Mouse (Mus musculus) forebrain, postnatal 0 days (tissue): ENCODE data around the gene Babam2. TPM values are rescaled to one million over a fixed set of nuclear protein-coding genes. Genes with fewer than 3 reads are reported as not detected.

Experiments used
- ATAC-seq: fragments of 200-750 bp; cut with Nextera tagmentation; 2 replicates; pipeline ENCODE4 v1.8.0; 2017; ENCODE audit warnings: mild to moderate bottlenecking, moderate library complexity
- DNase-seq: peaks from one replicate; pipeline ENCODE4 v3.0.0-alpha.2; 2015
- H3K27ac ChIP-seq: fragments of 300-500 bp; sonication (generic); 2 replicates; pipeline ENCODE4 v1.5.1; 2014; ENCODE audit warnings: low read depth, mild to moderate bottlenecking, antibody characterized with exemption, low read length, moderate library complexity, mixed read lengths
- H3K27me3 ChIP-seq: fragments of 300-500 bp; sonication (generic); 2 replicates; pipeline ENCODE4 v1.6.1; 2014; ENCODE audit warnings: mild to moderate bottlenecking, low read length, mixed read lengths; ENCODE audit not compliant: insufficient read depth
- H3K36me3 ChIP-seq: fragments of 300-500 bp; sonication (generic); 2 replicates; pipeline ENCODE4 v1.6.1; 2014; ENCODE audit warnings: mild to moderate bottlenecking, moderate library complexity; ENCODE audit not compliant: insufficient read depth
- H3K4me1 ChIP-seq: fragments of 300-500 bp; sonication (generic); 2 replicates; pipeline ENCODE4 v1.6.1; 2014; ENCODE audit warnings: antibody characterized with exemption; ENCODE audit not compliant: insufficient read depth
- H3K4me2 ChIP-seq: fragments of 300-500 bp; sonication (generic); 2 replicates; pipeline ENCODE4 v1.6.1; 2014; ENCODE audit warnings: low read depth, mild to moderate bottlenecking, moderate library complexity
- H3K4me3 ChIP-seq: fragments of 300-500 bp; sonication (generic); 2 replicates; pipeline ENCODE4 v1.5.1; 2014; ENCODE audit warnings: low read depth, low read length, mixed read lengths
- H3K9ac ChIP-seq: fragments of 300-500 bp; sonication (generic); 2 replicates; pipeline ENCODE4 v1.6.1; 2014; ENCODE audit warnings: mild to moderate bottlenecking
- H3K9me3 ChIP-seq: fragments of 300-500 bp; sonication (generic); 2 replicates; pipeline ENCODE4 v1.6.1; 2016; ENCODE audit warnings: low read length
- CTCF ChIP-seq: sonication (generic); IDR thresholded peaks from 2 replicates; pipeline ENCODE4 v1.5.1; 2016; ENCODE audit warnings: antibody characterized with exemption, control low read depth, low read depth
- WGBS: fragments of 180-500 bp; shearing (Covaris S2); extraction: QIAGEN DNeasy Blood & Tissue Kit; methylation state at CpG from one replicate; pipeline ENCODE4 v1.1.7; 2014; 5-methylcytosine and 5-hydroxymethylcytosine counted together
- polyA plus RNA-seq: library from polyadenylated mRNA; unstranded; fragments of >200 nt; fragmentation: Nextera tagmentation; extraction: Ambion mirVana; gene quantifications from 2 replicates; pipeline ENCODE4 v1.2.1, GENCODE M21; 2015
- total RNA-seq: library from RNA; depleted of rRNA; stranded (reverse); fragments of >200 nt; gene quantifications from 2 replicates; pipeline ENCODE4 v1.2.3, GENCODE M21; 2014

Babam2 gene
- total and polyA plus RNA-seq, 2 experiments from 2014 or later = 42.7 to 61.5 TPM

DNA sequence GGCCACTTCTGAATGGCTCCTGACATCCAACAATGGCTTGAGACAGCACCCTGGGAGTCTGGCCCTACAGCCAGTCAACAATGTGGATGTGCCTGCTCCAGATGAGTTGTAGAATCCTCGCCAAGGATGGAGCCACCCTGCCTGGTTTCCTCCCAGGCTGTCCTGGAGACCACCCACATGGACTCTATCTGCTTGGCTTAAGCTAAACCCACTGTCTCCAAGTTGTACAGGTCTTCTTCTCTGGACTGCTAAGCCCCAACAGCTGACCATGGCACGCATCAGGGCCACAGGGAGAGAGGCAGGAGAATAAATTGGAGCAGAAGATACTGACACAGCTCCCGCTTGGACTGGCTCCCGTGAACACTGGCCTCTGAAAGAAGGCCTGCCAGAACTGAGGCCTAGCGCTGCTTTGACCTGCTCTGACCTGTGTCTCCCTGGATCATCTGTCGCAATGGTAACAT lies 405.5 kb downstream of the Babam2 start:
- Histone ChIP-seq H3K9me3 (no peaks in the 10 kb centered on the region), H3K4me1 (no peaks in the 10 kb centered on the region), H3K9ac (no peak overlapping the region), H3K36me3 (no peaks in the 10 kb centered on the region), H3K4me2 (no peak overlapping the region), H3K27me3 (no peaks in the 10 kb centered on the region), H3K4me3 (no peak overlapping the region), H3K27ac (no peak overlapping the region)
- 89% methylated on average over 6 of the region's 6 CpGs for WGBS
- DNase-seq = no peak
- no peak for ATAC-seq
- TF ChIP-seq CTCF = no peak

DNA sequence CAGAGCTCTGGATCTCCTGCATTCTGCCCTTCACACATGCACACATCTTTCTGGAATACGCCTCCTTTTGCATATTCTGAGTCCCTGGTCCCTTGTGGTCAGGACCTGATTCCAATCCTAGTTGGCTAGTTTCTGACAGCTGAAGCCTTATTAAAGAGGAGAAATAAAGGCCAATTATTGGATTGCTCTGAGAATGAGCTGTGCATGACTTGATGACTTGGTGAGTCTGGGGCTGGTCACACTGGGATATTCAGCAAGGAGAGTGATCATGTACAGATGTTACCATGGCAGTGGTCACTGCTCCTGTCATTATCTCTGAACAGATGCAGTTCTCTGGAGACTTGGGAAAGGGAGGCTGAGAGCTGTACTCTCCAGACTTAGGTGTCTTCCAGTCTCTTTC lies 406.1 kb downstream of the Babam2 start:
- H3K9ac ChIP-seq = no peak overlapping the region
- H3K27ac ChIP-seq = no peak overlapping the region
- no peak for ATAC-seq
- DNase-seq = no peak
- 93% methylated on average over 1 of the region's 1 CpGs for WGBS
- H3K4me3 ChIP-seq = no peak overlapping the region
- TF ChIP-seq CTCF = no peak
- H3K4me2 ChIP-seq = no peak overlapping the region
- H3K4me1 ChIP-seq = no peaks in the 10 kb centered on the region
- no peaks in the 10 kb centered on the region for H3K27me3 ChIP-seq
- no peaks in the 10 kb centered on the region for H3K36me3 ChIP-seq
- no peaks in the 10 kb centered on the region for H3K9me3 ChIP-seq

DNA sequence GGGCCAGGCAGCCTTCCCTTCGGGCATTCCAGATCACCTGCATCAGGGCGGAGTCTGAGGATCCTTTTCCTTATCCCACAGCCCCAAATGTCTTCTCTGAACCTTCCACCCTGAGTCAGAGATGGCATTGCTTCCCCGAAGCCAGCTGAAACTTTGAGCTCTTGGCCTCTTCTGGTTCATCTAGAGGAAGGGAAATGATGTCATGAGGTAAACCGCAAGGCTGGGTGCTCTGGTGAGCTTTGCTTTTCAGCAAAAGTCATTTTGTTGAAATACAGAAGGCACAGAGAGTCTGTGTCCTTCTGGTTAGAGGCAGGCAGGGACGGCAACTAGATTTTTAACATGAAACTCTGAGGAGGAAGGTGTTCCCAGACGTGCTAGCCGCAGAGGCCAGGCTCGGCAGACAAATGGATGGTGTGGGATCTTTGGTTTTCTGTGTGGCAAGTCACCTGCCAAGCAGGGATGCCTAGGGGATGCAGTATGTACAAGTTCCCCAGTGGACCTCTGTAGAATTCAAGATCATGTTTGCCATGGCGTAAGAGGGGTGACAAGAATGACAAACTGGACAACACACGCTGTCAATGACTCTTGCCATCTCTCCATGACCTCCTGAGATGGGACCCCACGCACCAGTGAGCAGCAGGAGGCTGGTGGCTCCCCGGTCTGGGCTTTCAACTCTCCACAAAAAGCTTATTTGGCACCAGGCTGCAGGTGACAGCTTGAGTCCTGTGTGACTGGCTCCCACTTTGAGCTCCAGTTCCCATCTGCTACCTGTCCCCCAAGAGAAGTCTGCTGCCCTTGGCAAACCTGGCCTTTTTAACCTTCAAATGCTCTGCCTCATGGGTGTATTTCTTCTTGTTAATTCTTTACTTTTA lies 406.9 kb downstream of the Babam2 start:
- no peak for TF ChIP-seq CTCF
- H3K4me2 ChIP-seq = no peak overlapping the region

DNA sequence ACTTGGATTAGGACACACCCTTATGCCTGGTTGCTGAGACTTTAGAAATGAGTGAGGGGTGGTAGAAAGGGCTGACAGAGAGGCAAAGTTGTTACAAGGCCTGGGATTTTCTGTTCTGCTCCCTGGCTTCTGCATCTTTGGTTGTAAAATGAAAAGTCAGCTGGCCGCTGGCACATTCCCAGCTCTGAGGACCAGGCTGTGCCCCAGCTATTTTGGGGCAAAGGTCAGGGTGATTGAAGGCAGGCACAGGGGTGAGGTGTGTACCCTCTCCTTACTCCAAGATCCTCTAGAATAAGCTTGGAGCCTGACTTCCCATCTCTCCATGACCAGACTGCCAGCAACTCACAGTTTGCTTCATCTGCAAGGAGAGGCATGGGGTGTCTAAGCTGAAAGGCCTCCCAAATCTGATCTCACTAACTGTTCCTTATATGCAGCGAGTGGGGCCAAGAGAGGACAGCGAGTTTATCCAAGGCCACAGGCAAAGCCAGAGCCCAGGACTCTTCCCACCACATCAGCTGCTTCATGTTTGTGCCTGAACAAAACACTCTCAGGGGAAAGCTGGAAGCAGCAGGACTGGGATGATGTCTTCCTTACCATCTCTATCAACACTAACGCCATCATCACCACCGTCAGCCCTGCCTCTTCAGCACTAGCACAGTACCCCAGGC lies 409.1 kb downstream of the Babam2 start:
- Histone ChIP-seq H3K27me3 (no peaks in the 10 kb centered on the region), H3K9me3 (no peaks in the 10 kb centered on the region), H3K9ac (no peak overlapping the region), H3K4me3 (no peak overlapping the region), H3K27ac (no peak overlapping the region), H3K4me1 (no peaks in the 10 kb centered on the region), H3K36me3 (no peaks in the 10 kb centered on the region), H3K4me2 (no peak overlapping the region)
- TF ChIP-seq CTCF = no peak
- 90% methylated on average over 5 of the region's 5 CpGs for WGBS
- no peak for ATAC-seq
- DNase-seq = no peak

More for the DNA sequence above, 406.9 kb downstream of the Babam2 start:
- H3K36me3 ChIP-seq = no peaks in the 10 kb centered on the region
- 83% methylated on average over 12 of the region's 12 CpGs for WGBS
- no peak overlapping the region for H3K9ac ChIP-seq
- no peak for DNase-seq
- no peaks in the 10 kb centered on the region for H3K9me3 ChIP-seq
- no peaks in the 10 kb centered on the region for H3K4me1 ChIP-seq
- H3K27ac ChIP-seq = no peak overlapping the region
- no peak for ATAC-seq
- no peaks in the 10 kb centered on the region for H3K27me3 ChIP-seq
- no peak overlapping the region for H3K4me3 ChIP-seq

DNA sequence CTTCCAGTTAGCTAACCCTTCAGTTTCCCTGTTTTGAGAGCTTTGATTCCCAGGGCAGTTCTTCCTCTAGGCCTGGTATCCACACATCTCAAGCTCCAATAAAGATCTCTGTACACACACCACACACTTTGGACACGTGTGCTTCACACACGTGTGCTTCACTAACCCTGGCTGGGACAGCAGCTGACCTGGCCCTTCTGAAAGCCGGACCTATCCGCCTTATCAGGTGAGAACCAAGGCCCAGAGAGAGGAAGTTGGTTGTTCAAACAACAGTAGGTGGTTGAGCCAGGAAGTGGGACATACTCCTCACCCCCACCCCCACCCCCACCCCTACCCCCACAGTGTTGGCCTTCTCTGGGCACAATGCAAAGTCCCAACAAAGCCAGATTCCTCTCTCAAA lies 413.2 kb downstream of the Babam2 start:
- H3K4me1 ChIP-seq = no peaks in the 10 kb centered on the region
- ATAC-seq = no peak
- DNase-seq = no peak
- H3K9me3 ChIP-seq = no peaks in the 10 kb centered on the region
- H3K27me3 ChIP-seq = no peaks in the 10 kb centered on the region
- H3K27ac ChIP-seq = no peak overlapping the region
- WGBS = 93% methylated on average over 4 of the region's 4 CpGs
- H3K4me2 ChIP-seq = no peak overlapping the region
- no peaks in the 10 kb centered on the region for H3K36me3 ChIP-seq
- H3K9ac ChIP-seq = no peak overlapping the region
- no peak for TF ChIP-seq CTCF
- no peak overlapping the region for H3K4me3 ChIP-seq

DNA sequence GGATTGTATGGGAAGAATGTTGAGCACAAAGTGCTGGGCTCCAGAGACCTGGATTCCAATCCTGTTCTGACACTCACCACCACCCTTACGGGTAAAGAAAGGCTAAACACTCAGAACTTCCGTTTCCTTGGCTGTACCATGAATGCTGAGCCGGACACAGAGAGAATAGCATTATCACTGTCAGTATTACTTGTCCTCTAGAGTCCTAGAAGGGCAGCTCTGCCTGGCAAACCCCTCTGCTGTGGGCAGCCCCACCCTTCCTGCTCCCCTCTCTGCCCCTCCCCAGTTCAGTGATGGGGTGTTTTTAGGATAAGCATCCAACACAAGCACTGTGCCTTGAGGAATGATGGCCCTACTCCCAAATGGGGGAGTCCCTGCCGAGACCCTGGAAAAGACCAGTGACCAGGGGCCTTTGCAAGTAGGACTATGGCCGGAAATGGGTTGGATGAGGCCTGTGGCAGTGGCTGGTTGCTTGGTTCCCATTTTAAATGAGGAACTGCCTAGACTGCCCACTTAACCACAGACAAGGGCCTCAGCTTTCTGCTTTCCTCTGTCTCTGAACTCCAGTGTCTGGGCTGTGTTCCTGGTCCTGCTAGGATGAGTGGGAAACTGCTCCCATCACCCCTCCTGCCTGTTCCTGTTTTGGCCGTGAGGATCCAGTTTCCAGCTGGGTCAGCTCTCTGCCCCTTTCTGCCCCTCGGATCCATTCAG lies 414.9 kb downstream of the Babam2 start:
- Histone ChIP-seq H3K4me2 (no peak overlapping the region), H3K9ac (no peak overlapping the region), H3K36me3 (no peaks in the 10 kb centered on the region), H3K27ac (no peak overlapping the region), H3K4me3 (no peak overlapping the region), H3K9me3 (no peaks in the 10 kb centered on the region), H3K4me1 (no peaks in the 10 kb centered on the region), H3K27me3 (no peaks in the 10 kb centered on the region)
- no peak for TF ChIP-seq CTCF
- 83% methylated on average over 7 of the region's 7 CpGs for WGBS
- ATAC-seq = no peak
- DNase-seq = no peak
